Mouse (Mus musculus) layer of hippocampus, adult 9-10 months (tissue): ENCODE results near the gene Cope.

Source experiments
- DNase-seq: peaks from one replicate; pipeline ENCODE4 v3.0.0; 2022; ENCODE audit warnings: low spot score

The Cope gene

GRCm38 (mm10) chr8:70309311-70309710, 7.0 kb downstream of the Cope start:
- no peak for DNase-seq

- DNase-seq: no peak
These were observed 11.1 kb downstream of the Cope start for GRCm38 (mm10) chr8:70313399-70313798.

- no peak for DNase-seq
These were observed 13.5 kb downstream of the Cope start, which contains the start of gene Cers1 for GRCm38 (mm10) chr8:70315624-70316510. TSS of gene Cers1 (plus strand) at chr8:70315775.

- no peak for DNase-seq
These were observed 14.5 kb downstream of the Cope start for GRCm38 (mm10) chr8:70316511-70317504.

DNA sequence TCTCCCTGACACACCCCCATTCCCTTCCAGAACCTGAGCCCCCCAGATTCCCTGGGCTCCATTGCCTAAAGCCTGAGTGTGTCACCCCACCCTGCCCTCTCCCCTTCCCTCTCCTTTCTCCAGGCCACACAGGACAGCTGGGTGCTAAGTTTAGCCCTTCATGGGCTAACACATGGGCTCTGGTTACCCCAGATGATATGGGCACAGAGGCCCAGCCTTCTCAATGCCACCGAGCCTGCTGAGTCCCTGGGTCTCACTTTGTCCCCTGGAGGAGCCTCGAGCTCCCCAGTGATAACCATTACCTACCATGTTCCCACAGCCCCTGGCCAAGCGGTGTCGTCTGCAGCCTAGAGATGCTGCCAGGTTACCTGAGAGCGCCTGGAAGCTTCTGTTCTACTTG, 15.6 kb downstream of the Cope start:
- no peak for DNase-seq

DNA sequence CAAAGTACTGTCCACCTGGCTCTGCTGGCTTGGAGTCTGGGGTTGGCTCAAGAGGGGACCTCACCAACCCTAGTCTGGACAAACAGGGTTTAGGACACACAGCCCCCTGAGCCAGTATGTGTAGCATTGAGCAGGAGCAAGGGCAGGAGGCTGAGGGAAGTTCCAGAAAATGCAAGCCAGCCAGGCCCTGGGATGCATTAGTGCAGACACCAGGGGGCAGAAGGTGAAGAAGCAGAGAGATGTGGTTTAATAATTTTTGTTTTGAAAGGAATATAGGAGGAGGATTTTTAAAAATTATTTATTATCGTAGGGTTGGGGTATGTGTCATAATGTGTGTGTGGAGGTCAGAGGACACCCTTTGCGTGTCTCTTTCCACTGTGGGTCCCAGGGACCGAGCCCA, 21.4 kb downstream of the Cope start:
- no peak for DNase-seq

GRCm38 (mm10) chr8:70327512-70327911, 25.2 kb downstream of the Cope start:
- no peak for DNase-seq

- DNase-seq: no peak
These were observed 27.0 kb downstream of the Cope start, which contains the start of gene Gdf1 for GRCm38 (mm10) chr8:70329124-70329834. TSS of gene Gdf1 (plus strand) at chr8:70329817.

DNA sequence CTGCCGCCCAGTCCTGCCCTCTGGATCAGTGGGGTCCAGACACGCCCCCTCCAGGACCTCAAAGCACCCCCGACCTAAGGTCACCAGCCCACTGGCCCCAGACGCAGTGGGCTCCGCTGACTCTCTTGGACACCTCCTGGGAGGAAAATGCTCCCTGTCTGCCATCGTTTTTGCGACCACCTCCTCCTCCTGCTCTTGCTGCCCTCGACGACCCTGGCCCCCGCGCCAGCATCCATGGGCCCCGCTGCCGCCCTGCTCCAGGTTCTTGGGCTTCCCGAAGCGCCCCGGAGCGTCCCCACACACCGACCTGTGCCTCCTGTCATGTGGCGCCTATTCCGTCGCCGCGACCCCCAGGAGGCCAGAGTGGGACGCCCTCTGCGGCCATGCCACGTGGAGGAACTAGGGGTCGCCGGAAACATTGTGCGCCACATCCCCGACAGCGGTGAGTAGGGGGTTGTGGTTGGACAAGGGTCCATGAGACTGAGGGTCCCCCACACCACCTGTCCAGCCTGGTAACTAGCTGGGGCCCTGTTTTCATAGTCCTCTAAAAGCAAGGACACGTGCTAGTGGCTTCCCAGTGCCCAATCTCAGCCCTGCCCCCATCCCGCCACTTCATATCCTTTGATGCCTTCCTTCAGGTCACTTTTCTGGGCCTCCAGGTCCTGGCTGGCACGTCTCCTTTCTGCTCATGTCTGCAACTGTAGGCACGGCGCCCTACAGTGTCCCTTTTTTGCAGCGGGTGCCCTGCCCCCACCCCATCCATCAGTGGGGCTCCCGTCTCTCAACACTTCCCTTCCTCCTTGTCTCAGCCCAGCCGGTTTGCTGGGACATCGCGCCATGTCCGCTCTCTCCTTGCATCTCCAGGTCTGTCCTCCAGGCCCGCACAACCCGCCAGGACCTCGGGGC, 27.8 kb downstream of the Cope start:
- no peak for DNase-seq

- DNase-seq: no peak
These were observed 28.5 kb downstream of the Cope start for GRCm38 (mm10) chr8:70330741-70331364.

DNA sequence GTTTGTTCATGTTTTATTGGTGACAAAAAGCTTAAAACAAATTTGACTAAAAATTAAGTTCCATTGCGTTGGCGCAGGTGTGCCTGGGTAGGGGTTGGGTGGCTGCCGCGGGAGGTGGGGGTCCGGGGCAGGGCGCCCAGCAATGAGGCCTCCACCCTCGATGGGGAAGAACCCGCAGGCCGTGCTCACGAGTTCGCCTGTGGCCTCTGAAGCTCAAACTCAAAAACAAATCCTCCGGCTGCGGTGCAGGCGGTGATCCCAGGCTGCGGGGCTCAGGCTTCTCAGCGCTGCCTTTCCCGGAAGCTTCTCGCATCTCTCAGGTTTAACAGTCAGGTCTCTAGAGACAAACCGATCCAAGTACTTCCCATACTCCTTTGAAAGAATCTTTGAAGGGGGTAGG, 29.2 kb downstream of the Cope start:
- DNase-seq: no peak

DNA sequence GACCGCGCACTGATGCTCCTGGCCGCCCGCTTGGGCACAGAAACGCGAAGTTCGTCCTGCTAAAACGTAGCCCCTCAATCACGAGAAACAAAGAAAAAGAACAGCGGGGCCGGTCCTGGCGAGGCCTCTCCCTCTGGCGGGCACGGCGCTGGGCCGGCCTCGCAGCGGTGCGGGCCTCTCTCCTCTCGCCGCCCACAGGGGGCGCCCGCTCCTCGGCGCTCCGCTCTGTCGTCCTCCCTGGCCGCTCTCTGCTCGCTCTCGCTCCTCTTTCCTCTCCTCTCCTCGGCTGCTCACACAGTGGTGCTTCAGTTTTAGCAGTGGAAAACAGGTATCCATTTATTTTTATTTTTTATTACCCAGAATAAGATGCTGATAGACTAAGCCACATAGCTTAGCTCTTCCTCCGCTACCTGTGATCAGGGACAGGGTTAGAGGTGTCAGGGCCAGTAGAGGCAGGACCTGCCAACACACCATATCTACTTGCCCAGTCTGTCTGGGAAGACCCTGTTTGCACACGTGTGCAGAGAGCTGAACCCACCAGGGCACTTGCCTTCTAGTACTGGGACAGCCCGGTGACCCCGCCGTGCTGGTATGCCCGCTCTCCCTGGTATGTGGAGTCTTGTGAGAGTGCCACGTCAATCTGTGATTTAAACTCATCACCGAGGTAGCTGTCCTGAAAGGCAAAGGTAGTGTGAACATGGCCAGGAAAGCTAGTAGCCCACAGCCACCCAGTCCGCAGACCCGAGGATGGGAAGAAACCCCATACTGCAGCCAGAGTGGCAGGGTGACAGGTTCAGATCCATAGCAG, 30.0 kb downstream of the Cope start:
- DNase-seq: no peak

DNA sequence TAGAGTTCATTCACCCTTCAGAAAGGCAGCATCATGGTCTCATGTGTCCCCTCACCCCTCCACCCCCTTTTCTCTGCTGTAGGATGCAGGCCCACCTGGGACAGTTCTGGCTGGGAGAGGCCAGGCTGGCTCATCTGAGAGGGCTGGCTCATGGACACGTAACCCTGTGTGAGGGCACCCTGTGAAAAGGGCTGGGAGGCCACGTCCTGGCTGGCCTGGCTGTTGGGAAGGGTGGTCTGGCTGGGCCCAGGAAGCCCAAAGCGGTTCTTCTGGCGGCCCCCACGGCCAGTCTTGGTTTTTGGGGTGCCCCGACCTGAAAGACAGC, 30.5 kb downstream of the Cope start:
- no peak for DNase-seq

- DNase-seq: no peak
These were observed 36.6 kb downstream of the Cope start for GRCm38 (mm10) chr8:70338931-70339330.

GRCm38 (mm10) chr8:70340659-70341058, 38.3 kb downstream of the Cope start:
- DNase-seq: no peak

- no peak for DNase-seq
These were observed 39.7 kb downstream of the Cope start for GRCm38 (mm10) chr8:70342007-70342406.

- no peak for DNase-seq
These were observed 40.8 kb downstream of the Cope start for GRCm38 (mm10) chr8:70343076-70343475.

DNA sequence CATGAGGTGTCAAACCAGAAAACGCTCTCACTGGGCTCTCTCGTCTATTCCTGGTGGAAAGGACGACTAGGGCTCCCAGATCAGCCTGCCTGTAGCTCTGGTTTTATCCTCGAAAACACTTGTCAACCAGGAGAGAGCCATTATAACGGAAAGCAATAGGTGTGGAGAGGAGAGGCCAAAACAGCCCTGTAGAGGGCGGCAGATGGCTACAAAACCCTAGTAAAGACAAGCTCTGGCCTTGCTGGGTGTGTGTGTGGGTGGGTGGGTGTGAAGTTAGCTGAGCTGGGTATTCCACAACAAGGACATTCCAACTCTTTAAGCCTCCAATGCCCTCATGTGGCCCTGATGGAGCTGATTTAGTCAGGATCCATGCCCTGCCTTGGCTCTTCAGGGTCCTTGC, 41.4 kb downstream of the Cope start:
- no peak for DNase-seq

DNA sequence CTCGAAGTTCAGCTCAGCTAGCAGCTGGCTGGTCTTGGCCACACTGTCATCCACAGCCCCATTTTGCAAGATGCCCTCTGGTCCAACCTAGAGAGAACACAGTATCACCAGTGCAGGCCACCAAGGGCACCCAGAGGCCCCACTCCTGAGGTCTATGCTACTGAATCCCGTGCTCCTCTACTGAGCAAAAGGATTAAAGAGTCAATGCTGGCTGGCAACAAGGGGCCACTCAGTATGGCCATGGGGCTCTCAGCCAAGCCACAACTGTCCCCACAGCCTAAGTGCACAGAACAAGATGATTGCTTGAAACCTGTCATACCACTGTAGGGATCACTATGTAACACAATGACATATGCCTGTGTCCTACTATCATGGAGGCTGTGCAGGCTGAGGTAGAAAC, 42.0 kb downstream of the Cope start:
- no peak for DNase-seq

GRCm38 (mm10) chr8:70347443-70347842, 45.1 kb downstream of the Cope start:
- DNase-seq: no peak
